Mouse (Mus musculus) spleen, adult 2 months (tissue): ENCODE data around the gene Atp10a.

Experiments used
- CTCF ChIP-seq: fragments of 200-500 bp; IDR thresholded peaks from 2 replicates; pipeline ENCODE4 v1.5.1; 2011; ENCODE audit warnings: mild to moderate bottlenecking, inconsistent platforms; ENCODE audit not compliant: insufficient read depth, insufficient read length, insufficient replicate concordance; ENCODE audit errors: extremely low read depth
- POLR2A ChIP-seq: fragments of 200-500 bp; IDR thresholded peaks from 2 replicates; pipeline ENCODE4 v1.6.1; 2011; ENCODE audit warnings: low read depth, low read length, inconsistent platforms

DNA sequence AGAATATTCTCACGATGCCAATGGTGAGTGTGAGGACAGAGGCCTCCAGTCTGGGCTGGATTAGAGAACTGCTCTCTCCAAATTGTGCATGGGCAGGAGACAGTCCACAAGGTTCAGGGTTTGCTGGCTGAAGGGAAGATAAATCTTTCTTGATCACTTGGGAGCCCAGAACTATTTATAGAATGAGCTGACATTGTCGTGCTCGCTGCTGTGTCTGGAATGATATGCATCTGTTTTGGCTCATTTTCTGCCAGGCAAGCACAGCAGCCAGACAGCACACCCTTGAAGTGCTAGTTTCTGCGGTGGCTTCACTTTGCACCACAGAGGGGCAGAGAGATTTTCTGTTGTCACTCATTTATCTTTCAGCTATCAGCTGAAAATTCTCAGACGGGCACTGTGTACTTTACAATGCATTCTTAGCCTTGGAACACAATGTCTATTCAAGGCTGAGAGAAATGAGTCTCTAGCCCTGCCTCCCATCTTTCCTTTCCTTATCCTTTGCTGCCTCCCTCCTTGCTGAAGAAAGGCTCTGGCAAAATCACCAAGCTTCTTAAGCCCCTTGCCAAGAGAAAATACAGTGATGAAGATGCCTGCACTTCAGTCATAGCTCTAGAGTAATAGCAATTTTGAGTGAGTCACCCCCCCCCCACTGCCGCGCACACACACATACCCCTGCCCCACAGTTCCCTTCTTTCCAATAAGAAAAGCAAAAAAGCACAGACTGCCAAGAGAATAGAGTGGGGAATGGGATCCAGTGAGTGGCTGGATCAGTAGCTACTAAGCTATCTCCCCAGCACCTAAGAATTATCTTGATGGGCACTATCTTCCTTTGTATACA is 132.7 kb downstream of the Atp10a start:
- TF ChIP-seq POLR2A = no peak
- TF ChIP-seq CTCF = no peak
